Mouse (Mus musculus) cerebellum, adult 2 months (tissue): ENCODE measurements around the gene 4930519G04Rik. TPM values are rescaled to one million over a fixed set of nuclear protein-coding genes. Genes with fewer than 3 reads are reported as not detected.
A peak's percentile ranks its signal among the peaks of the same experiment; 100 is the strongest.

Experiments
- DNase-seq, 2 experiments: peaks; one replicate each; pipeline ENCODE4 v3.0.0; 2021
- H3K27ac ChIP-seq: fragments of 200-500 bp; 2 replicates; pipeline ENCODE4 v1.5.1; 2012; ENCODE audit warnings: low read length, control low read depth, inconsistent platforms; ENCODE audit not compliant: insufficient read depth
- H3K27me3 ChIP-seq: fragments of 200-500 bp; 2 replicates; pipeline ENCODE4 v1.6.1; 2012; ENCODE audit warnings: inconsistent platforms, mild to moderate bottlenecking, low read length, moderate library complexity; ENCODE audit not compliant: control insufficient read depth, insufficient read depth
- H3K4me1 ChIP-seq: fragments of 200-500 bp; 2 replicates; pipeline ENCODE4 v1.6.1; 2011; ENCODE audit warnings: low read length; ENCODE audit not compliant: control insufficient read depth, insufficient read depth
- H3K4me3 ChIP-seq: fragments of 200-500 bp; replicated peaks from 2 replicates; pipeline ENCODE3; 2011; ENCODE audit warnings: mild to moderate bottlenecking, low read depth, low read length, control low read depth; ENCODE audit not compliant: insufficient read depth
- CTCF ChIP-seq: fragments of 200-500 bp; IDR thresholded peaks from 2 replicates; pipeline ENCODE4 v1.5.1; 2011; ENCODE audit warnings: low read depth, mild to moderate bottlenecking, control low read depth, low read length, moderate library complexity, borderline replicate concordance; ENCODE audit not compliant: insufficient read depth
- POLR2A ChIP-seq: fragments of 200-500 bp; IDR thresholded peaks from 2 replicates; pipeline ENCODE4 v1.6.1; 2011; ENCODE audit warnings: low read length, control low read depth, borderline replicate concordance; ENCODE audit not compliant: insufficient read depth
- WGBS: fragments of 180-500 bp; shearing (Covaris S2); methylation state at CpG from one replicate; pipeline ENCODE4 v1.1.7; 2018; 5-methylcytosine and 5-hydroxymethylcytosine counted together
- polyA plus RNA-seq: library from polyadenylated mRNA; depleted of rRNA; stranded (reverse); fragments of >200 nt; gene quantifications from 2 replicates; pipeline ENCODE4 v1.2.3, GENCODE M21; 2012

4930519G04Rik gene
- polyA plus RNA-seq, 1 experiment: not detected

DNA sequence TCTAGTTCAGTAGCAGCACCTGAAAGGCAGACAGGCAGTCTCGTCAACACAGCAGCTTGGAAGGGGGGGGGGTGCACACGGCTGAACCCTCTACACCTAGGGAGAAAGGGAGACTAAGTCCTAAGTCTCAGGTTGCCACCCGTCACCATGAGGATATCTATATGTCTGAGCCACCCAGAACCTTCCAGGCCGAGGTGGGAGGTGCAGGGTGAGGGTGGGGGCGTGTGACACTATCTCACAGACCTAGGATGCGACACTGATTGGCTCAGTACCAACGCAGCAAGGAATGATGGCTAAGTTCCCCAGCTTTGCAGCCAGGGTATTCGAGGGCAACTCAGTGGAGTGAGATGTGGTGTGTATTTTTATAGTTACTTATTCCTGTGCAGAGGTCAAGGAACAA lies 45.1 kb upstream of the 4930519G04Rik start:
- no peak for TF ChIP-seq CTCF
- TF ChIP-seq POLR2A: no peak
- no peak for DNase-seq
- H3K4me1 ChIP-seq: peaks cover 15% of the 10 kb centered on the region
- WGBS: 64% methylated on average over 8 of the region's 8 CpGs
- no peak overlapping the region for H3K27ac ChIP-seq
- no peak overlapping the region for H3K4me3 ChIP-seq
- H3K27me3 ChIP-seq: no peaks in the 10 kb centered on the region

GRCm38 (mm10) chr5:114809181-114809756 lies 44.2 kb upstream of the 4930519G04Rik start:
- no peak overlapping the region for H3K4me3 ChIP-seq
- H3K4me1 ChIP-seq: peaks cover 12% of the 10 kb centered on the region
- DNase-seq: no peak
- no peaks in the 10 kb centered on the region for H3K27me3 ChIP-seq
- H3K27ac ChIP-seq: no peak overlapping the region
- TF ChIP-seq CTCF: no peak
- TF ChIP-seq POLR2A: no peak
- WGBS: 43% methylated on average over 10 of the region's 10 CpGs

- no peak for DNase-seq
- Histone ChIP-seq H3K4me1 (peaks cover 11% of the 10 kb centered on the region; the same call in 1 of the 2 replicates), H3K27me3 (no peaks in the 10 kb centered on the region), H3K4me3 (no peak overlapping the region), H3K27ac (no peak overlapping the region)
- TF ChIP-seq POLR2A: no peak
- TF ChIP-seq CTCF: no peak
- WGBS: 81% methylated on average over 5 of the region's 5 CpGs
These were observed 43.6 kb upstream of the 4930519G04Rik start for GRCm38 (mm10) chr5:114809826-114810225.

DNA sequence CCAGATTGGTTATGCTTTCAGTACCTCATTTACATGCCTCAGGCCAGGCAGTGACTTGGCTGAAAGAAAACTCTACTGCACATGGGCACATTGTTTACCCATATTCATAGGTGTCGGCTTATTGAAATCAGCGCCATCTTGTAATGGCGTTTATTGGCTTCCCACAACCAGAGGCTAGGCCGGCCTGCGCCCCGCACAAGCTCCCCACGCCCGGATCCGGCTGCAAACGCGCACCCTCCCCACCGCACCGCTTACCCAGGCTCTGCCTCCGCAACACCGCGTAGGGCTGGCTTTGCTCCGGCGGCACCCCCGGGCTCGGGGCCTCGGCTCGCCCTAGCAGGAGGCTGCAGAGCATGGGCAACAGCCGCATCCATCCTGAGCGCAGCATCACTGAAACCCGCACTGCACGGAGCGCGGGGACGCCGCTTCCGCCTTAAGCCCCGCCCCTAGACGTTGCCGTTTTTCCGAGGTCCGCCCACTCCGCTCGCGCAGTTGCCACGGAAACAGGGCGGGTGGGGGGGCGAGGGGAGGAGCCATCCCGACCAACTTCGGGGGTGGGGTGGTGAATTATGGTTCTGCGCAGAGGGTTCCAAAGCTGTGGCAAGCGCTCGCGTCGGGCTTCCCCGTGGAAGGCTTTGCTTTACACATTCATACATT lies 39.8 kb upstream of the 4930519G04Rik start:
- WGBS: under 1% methylated on average over 50 of the region's 50 CpGs
- DNase-seq: peak; percentile 91 to 92
- TF ChIP-seq CTCF: no peak
- peak; percentile 91 for TF ChIP-seq POLR2A
- H3K27ac ChIP-seq: no peak overlapping the region
- no peaks in the 10 kb centered on the region for H3K27me3 ChIP-seq
- peak overlapping the region; percentile 67 for H3K4me3 ChIP-seq
- H3K4me1 ChIP-seq: peaks cover 8% of the 10 kb centered on the region; the same call in 1 of the 2 replicates

GRCm38 (mm10) chr5:114816599-114816998 lies 36.9 kb upstream of the 4930519G04Rik start:
- WGBS: 54% methylated on average over 6 of the region's 6 CpGs
- no peaks in the 10 kb centered on the region for H3K27me3 ChIP-seq
- TF ChIP-seq POLR2A: no peak
- TF ChIP-seq CTCF: no peak
- H3K4me1 ChIP-seq: peaks cover 3% of the 10 kb centered on the region; the same call in 1 of the 2 replicates
- no peak overlapping the region for H3K27ac ChIP-seq
- peak; percentile 6 to 12 for DNase-seq
- no peak overlapping the region for H3K4me3 ChIP-seq

DNA sequence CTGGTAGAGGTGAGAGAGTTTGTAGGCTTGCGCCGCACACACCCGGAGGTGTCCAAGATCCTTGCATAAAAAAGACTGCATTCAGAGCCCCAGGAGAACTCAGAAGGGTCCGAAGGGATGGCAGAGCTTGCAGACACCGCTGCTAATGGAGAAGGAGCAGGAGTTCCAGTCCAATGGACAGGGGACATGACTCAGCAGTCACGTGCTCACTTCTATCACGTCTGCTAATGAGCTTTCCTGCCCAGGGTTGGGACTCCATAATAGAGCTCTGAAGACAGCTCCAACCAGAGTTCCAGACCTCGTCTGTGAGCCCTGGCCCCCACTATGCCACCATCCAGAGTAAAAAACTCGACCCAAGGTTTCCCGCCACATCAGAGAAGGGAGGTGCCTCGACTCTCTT lies 35.3 kb upstream of the 4930519G04Rik start:
- 71% methylated on average over 11 of the region's 11 CpGs for WGBS
- no peaks in the 10 kb centered on the region for H3K4me1 ChIP-seq
- no peak overlapping the region for H3K27ac ChIP-seq
- H3K27me3 ChIP-seq: no peaks in the 10 kb centered on the region
- TF ChIP-seq CTCF: no peak
- no peak for TF ChIP-seq POLR2A
- peak in 1 of 2 experiments; percentile 11 for DNase-seq
- no peak overlapping the region for H3K4me3 ChIP-seq

DNA sequence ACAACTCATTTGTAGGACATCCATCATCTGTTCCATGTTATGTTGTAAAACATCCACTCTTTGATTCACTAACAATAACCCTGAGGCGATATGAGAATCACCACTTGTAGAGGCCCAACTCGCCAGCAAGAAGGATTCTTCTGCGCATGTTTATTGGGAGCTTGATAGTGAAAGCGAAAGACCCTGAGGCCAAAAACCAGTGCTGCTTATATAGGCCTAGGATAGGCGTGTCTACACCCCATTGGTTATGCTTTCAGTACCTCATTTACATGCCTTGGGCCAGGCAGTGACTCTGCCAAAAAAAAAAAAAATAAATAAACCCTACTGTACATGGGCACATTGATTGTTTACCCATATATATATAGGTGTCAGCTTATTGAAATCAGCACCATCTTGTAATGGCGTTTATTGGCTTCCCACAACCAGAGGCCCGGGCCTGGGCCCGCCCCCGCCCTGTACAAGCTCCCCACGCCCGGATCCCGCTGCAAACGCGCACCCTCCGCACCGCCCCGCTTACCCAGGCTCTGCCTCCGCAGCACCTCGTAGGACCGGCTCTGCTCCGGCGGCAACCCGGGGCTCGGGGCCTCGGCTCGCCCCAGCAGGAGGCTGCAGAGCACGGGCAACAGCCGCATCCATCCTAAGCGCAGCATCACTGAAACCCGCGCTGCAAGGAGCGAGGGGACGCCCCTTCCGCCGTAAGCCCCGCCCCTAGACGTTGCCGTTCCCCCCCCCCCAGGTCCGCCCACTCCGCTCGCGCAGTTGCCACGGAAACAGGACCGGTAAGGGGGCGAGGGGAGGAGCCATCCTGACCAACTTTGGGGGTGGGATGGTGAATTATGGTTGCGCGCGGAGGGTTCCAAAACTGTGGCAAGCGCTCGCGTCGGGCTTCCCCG lies 30.4 kb upstream of the 4930519G04Rik start, which contains the start of gene 1500011B03Rik:
Gene 1500011B03Rik (minus strand): TSS at position 673 of the 893 bp plus-strand sequence.
- peak; percentile 78 for DNase-seq
- TF ChIP-seq POLR2A (peak; percentile 71; the same call in 1 of the 2 replicates), CTCF (no peak)
- Histone ChIP-seq H3K27ac (no peak within 1 kb of the TSS), H3K27me3 (no peaks in the 10 kb centered on the region), H3K4me3 (peak within 1 kb of the TSS; percentile 87), H3K4me1 (no peaks in the 10 kb centered on the region)
- 7% methylated on average over 51 of the region's 53 CpGs for WGBS

GRCm38 (mm10) chr5:114824197-114824596 lies 29.3 kb upstream of the 4930519G04Rik start:
- Histone ChIP-seq H3K27ac (no peak overlapping the region), H3K27me3 (no peaks in the 10 kb centered on the region), H3K4me3 (peak overlapping the region; percentile 1), H3K4me1 (no peaks in the 10 kb centered on the region)
- WGBS: 9% methylated on average over 9 of the region's 9 CpGs
- no peak for TF ChIP-seq POLR2A
- peak; percentile 77 for TF ChIP-seq CTCF
- DNase-seq: peak; percentile 45 to 61
